Mouse (Mus musculus) cerebellum, adult 9-11 months (tissue): Measurements from ENCODE around the gene Batf.
A peak's percentile ranks its signal among the peaks of the same experiment; 100 is the strongest.

Experiments used
- DNase-seq: peaks from one replicate; pipeline ENCODE4 v3.0.0; 2022

Gene Batf

DNA sequence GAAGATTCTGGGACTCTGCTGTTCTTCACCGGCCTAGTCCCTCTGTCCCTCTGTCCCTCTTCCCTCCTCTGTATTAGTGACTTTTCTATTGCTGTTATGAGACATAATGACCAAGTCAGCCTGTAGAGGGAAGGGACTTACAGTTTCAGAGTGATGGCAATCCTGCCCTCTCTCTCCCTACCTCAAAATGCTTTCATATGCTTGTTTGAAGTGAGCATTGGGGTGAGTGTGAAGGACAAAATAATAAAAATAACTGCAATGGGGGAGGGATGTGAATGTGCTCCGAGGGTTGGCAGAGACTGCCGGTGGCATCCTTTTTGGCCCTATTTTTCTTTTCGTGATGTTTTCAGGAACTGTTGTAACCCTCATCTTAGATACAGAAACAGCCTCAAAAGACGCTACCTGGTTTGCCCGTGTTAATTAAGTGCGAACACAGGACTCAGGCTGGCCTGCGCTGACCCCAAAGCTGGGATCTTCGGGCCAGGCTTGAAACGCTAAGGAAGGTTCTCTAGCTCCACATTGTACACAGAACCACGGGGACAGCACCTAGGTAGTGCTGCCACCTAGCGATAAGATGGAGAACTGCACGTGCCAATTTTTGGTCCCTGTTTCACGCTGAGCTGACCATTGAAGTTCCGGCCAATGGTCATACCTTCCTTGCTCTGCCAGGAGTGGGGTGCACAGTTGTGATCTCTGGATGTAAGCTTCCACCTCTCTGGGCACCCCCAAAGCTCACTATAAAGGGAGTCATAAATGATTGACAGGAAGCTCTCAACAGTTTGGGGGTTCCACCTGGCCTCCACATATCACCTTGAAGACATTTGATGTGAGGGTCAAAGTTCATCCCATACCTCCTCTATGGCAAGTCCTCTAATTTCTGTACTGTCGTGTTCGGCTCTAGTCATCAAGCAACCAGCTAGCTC, 42.8 kb downstream of the Batf start:
- peak; percentile 36 for DNase-seq

DNA sequence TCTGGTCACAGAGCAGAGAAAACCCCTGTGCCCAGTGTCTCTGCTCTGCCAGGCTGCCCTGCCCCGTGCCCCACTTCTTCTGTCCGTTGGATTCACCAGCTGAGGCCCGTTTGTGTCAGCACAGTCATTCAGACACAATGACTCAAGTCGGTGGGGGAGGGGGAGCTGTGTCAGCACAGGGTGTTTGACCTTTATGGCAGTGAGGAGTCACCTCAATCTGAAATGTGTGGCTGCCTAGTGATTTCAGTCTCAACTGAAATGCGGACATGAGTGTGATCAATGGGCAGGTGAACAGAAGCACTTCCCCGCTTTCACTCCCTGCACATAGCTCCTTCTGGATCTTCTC, 43.4 kb downstream of the Batf start:
- DNase-seq = no peak

DNA sequence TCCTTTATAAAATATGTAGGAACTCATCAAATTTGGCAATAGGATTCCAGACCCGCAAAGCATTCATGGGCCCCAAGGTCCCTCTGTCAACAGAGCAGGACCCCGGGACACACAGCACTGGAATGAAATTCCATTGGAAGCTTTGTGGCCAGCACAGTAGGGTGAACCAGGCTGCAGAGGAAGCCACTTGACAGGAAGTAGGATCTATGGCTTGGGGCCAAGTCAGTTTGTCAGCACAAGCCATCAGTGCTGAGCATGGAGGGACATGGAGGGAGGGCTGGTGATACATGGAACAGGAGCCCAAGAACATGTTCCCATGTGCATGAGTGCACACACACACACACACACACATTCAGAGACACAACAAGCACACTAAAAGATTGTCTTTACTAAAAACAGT, 49.7 kb downstream of the Batf start:
- no peak for DNase-seq

DNA sequence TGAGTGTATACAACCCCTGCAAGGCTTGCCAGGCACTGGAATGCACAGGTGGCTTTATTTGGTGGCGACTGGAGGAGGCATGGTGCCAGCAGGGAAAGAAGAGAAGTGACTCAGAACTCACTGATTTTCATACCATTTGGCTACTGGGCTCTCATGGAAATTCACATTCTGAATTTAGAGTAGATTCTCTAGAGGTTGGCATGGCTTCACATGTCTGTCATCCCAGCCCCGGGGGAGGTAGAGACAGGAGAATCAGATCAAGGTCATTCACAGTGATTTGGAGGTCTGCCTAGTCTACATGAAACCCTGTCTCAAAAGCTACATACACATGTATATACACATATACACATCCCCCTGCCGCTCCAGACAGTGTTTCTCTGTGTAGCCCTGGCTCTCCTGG, 50.5 kb downstream of the Batf start:
- no peak for DNase-seq

DNA sequence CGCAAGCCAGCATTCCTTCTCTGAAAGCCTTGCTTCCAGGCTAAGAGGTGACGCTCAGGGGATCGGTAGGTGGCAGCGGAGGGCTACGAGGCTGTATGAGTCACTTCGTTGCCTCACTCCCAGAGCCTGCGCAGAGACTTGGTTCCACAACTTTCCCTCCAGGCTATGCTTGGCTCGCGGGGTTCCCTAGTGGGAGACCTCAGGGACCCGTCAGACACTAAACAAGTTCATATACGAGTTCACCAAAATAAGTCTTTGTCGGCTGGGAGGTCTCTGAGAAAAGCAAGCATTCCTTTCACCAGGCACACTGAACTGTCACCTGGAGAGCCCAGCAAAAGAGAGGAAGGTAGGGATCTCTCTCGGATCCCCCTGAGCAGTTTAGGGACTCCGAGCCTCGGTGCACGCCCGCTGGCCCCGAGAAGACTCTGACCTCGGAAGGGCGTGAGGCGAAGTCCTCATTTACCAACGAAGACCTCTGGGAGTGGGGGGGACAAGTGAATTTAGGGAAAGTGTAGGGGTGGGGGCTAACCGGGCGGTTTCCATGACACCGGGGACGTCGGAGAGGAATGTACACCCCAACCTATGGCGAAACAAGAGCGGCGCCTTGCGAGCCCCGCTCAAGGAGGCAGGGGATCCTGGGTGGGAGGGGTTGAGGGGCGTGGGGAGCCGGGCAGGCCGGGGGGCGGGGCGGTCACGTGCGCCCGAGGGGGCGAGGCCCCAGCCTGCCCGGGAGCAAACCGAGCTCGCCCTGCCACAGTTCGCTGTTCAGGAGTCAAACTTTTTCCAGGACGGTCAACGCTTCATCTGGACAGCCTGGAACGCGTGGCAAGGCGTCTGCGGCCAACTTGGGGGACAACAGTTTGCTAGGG, 59.6 kb downstream of the Batf start, which contains the start of gene Flvcr2:
TSS of gene Flvcr2 (plus strand) at position 713 of the 869 bp plus-strand sequence.
- DNase-seq = peak; percentile 29

DNA sequence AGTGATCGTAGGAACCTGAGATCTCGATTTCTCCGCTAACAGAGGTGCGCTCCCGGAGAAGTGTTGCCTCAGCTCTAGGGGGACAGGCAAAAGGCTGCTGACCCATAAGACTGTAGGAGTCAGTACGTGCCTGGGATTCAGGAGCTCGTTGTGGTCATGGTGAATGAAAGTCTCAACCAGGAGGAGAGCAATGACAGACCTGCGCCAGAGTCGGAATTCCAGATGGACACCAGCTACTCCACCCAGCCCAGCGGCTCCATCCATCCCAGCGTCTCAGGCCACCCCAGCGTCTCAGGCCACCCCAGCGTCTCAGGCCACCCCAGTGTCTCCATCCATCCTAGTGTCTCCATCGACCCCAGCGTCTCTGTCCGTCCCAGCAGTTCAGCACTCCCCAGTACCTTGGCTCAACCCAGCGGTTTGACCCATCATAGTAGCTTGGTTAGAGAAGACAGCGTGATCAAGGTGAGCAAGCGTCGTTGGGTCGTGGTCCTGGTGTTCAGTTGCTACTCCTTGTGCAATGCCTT, 60.3 kb downstream of the Batf start:
- DNase-seq = no peak

DNA sequence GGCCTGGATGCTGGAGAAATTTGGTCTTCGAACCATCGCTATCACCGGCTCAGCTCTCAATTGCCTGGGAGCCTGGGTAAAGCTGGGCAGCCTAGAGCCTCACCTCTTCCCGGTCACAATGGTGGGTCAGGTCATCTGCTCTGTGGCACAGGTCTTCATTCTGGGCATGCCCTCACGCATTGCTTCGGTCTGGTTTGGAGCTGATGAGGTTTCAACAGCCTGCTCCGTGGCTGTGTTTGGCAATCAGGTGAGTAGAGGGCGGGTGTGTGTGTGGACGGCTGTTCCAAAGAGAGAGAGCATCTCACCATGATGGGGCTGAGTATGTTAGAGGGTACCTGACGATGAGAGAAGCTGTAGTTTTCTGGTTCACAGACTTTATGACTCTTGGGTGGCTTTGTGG, 60.9 kb downstream of the Batf start:
- DNase-seq = no peak

DNA sequence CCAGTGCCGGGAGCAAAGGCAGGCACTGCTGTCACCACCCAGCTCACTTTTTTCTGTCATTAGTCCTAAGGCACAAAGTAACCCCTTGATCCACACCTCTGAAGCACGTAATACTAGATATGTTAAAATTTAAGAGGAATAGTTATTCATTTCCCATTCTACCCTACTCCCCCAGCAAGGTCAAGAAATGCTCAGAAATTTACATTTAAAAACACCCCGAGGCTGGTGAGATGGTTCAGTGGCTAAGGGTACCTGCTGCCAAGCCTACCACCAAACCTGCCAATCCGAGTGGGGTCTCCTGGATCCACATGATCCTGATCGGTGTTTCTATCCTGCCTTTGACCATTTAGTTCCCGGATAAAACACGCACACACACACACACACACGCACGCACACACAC, 63.4 kb downstream of the Batf start:
- DNase-seq = no peak

DNA sequence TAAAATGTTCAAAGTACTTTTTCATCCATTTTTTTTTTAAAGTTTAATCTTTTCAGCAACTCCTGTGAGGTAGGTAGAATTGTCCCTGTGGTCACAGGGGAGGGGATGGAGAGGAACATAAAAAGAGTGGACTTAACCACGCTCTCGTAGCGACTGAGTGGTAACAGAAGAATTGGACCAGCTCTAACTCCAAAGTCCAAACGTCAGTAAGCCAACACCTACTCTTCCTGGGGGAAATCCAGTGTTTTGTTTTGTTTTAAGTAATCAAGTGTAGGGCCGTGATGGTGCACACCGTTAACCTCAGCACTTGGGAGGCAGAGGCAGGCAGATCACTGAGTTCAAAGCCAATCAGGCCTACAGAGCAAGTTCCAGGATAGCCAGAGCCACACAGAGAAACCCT, 65.6 kb downstream of the Batf start:
- no peak for DNase-seq

DNA sequence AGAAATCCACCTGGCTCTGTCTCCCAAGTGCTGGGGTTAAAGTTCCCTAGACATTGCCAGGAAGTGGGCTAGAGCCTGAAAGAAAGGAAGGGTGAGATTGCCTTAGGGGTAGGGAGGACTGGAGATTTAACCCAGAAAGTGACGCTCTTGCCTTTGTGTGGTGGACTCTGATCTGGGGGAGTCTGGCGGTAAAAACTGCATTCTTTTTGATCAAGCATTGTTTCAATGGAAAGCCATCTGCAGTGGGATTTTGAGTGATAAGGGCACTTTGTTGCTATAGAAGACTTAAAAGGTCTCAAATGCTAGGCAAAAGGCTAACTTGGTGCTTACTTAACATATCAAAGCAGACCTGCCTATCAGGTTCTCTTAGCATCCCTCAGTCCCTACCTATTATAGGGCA, 66.8 kb downstream of the Batf start:
- DNase-seq = no peak

DNA sequence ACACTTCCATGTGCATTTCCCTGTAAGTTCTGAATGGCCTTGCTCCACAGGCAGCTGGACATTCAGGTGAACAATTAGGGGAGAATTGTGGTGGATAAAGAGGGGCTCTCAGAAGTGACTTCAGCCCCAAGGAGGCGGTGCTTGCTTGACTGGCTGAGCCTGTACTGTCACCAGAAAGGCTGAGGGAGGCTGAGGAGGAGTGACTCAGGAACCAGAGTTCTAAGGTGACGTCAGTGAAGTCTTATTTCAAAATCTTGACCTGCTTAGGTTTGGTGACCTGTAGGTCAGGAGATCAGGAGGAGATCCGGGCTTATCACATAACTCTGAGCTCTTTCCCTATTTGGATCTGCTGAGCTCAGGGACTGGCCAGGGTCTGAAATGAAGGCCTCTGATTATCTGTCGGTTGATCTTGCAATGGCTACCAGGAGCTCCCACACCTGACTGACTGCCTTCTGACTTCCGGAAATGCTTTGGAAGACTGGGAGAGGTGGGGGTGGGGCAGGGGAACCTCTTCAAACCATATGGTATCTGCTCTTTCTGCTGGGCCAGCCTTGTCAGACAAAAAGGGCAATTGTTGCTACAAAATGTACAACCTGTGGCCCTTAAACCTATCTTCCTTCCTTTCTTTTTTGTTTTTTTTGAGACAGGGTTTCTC, 68.3 kb downstream of the Batf start:
- DNase-seq = no peak

DNA sequence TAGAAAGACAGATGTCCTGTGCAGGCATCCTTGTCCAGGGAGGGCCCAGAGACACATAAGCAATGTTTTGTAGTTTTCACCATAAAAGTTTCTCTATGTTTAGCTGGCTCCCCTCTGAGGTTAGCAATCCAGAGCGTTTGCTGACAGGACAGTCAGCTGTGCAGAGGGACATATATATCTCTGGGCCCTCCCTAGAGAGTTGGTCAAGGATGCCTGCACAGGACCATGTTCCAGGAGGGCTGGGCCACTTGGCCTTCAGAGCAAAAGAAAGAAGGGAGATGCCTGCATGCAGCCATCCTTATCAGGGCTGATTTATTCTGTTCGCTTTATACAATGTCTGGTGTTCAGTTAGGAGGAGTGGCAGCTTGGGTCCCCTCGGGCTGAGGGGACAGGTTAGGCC, 70.0 kb downstream of the Batf start:
- DNase-seq = no peak

DNA sequence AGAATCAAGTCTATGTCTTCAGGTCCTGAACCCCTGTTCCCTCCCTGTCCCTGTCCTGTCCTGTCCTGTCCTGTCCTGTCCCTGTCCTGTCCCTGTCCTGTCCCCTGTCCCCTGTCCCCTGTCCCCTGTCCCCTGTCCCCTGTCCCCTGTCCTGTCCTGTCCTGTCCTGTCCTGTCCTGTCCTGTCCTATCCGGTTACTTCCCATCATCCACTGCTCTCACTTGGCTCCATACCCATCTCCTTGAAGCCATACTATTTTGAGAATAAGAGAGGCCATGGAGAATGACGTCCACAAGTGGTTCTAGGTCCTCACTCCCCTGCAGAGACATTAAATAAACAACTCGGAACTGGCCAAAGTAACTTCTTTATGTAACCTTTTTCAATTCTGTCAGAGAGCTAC, 70.6 kb downstream of the Batf start:
- no peak for DNase-seq
